Mouse (Mus musculus): ENCODE measurements around the gene Tmbim1. TPM values are rescaled to one million over a fixed set of nuclear protein-coding genes. Genes with fewer than 3 reads are reported as not detected.

Tmbim1 gene
- polyA plus RNA-seq, 1 experiment from 2014 or later, result 9.0 TPM

DNA sequence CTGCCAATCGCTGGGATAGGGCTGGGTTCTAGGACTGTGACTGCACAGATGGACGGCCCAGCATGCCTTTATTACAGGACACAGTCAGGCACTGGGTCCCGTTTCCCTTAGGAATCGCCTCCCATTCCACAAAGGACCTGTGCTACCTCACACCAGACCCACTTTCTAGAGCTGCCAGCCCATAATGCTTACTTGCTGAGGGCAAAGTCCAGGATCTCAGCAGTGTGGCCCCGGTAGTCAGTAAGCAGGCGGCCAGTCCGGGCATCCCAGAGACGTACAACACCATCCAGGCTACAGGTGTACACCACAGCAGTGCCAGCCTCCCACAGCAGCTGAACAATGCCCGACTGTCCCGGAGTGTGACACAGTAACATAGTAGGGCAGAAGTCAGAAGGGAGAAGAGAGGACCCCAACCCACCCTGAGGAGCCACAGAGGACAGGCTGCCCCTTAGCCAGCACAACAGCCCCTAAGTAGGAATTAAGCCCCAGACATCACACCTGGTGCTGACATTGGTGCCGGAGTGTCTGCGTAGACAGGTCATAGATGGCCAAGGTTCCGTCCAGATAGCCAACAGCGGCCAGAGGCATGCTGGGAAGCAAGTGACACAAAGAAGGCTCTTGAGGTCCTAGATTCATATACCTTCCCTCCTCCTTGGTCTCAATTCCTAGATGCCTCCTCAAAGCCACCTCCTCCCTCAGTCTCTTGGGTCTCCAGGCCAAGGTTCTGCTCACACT lies 24.7 kb downstream of the Tmbim1 start:
- Histone ChIP-seq H3K4me3 (no peak overlapping the region), H3K27me3 (replicated peaks) (no peaks in the 10 kb centered on the region), H3K4me1 (peaks cover 17% of the 10 kb centered on the region), H3K9me3 (no peaks in the 10 kb centered on the region), H3K27ac (no peak overlapping the region), H3K36me3 (peaks cover 42% of the 10 kb centered on the region), H3K9ac (no peak overlapping the region), H3K4me2 (replicated peaks) (no peak overlapping the region)
- 93% methylated on average over 14 of the region's 14 CpGs for WGBS
- ATAC-seq (ENCODE audit: low FRiP score, low read depth), result no peak

DNA sequence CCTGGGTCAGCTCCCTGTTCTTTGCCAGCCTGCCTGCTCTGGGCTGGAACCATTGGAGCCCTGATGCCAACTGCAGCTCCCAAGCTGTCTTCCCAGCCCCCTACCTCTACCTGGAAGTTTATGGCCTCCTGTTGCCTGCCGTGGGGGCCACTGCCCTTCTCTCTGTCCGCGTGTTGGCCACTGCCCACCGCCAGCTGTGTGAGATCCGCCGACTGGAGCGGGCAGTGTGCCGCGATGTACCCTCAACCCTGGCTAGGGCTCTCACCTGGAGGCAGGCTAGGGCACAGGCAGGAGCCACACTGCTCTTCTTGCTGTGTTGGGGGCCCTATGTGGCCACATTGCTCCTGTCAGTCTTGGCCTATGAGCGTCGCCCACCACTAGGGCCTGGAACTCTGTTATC lies 26.4 kb downstream of the Tmbim1 start:
- ATAC-seq (ENCODE audit: low FRiP score, low read depth), result no peak
- WGBS, result 90% methylated on average over 11 of the region's 11 CpGs
- H3K9ac ChIP-seq, result no peak overlapping the region

DNA sequence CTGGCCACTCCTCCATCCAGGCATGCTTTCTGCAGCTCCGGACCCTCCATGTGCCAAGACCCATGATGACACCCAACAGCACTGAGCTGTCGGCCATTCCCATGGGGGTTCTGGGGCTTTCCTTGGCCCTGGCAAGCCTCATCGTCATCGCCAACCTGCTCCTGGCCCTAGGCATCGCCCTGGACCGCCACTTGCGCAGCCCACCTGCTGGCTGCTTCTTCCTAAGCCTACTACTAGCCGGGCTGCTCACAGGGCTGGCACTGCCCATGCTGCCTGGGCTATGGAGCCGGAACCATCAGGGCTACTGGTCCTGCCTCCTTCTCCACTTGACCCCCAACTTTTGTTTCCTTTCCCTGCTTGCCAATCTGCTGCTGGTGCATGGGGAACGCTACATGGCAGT lies 26.9 kb downstream of the Tmbim1 start, which contains the start of gene Gpbar1:
Gene Gpbar1 (plus strand): TSS at position 13 of the 400 bp plus-strand sequence.
- 92% methylated on average over 10 of the region's 10 CpGs for WGBS
- Histone ChIP-seq H3K36me3 (peaks cover 42% of the 10 kb centered on the region), H3K4me1 (peaks cover 7% of the 10 kb centered on the region), H3K4me3 (no peak within 1 kb of the TSS), H3K9me3 (no peaks in the 10 kb centered on the region), H3K4me2 (replicated peaks) (no peak within 1 kb of the TSS), H3K27ac (no peak within 1 kb of the TSS), H3K27me3 (replicated peaks) (no peaks in the 10 kb centered on the region), H3K9ac (no peak within 1 kb of the TSS)
- no peak for ATAC-seq (ENCODE audit: low FRiP score, low read depth)

More for the DNA sequence above, 26.4 kb downstream of the Tmbim1 start:
- Histone ChIP-seq H3K9me3 (no peaks in the 10 kb centered on the region), H3K27ac (no peak overlapping the region), H3K27me3 (replicated peaks) (no peaks in the 10 kb centered on the region), H3K4me1 (peaks cover 12% of the 10 kb centered on the region), H3K4me3 (no peak overlapping the region), H3K4me2 (replicated peaks) (no peak overlapping the region), H3K36me3 (peaks cover 42% of the 10 kb centered on the region)

DNA sequence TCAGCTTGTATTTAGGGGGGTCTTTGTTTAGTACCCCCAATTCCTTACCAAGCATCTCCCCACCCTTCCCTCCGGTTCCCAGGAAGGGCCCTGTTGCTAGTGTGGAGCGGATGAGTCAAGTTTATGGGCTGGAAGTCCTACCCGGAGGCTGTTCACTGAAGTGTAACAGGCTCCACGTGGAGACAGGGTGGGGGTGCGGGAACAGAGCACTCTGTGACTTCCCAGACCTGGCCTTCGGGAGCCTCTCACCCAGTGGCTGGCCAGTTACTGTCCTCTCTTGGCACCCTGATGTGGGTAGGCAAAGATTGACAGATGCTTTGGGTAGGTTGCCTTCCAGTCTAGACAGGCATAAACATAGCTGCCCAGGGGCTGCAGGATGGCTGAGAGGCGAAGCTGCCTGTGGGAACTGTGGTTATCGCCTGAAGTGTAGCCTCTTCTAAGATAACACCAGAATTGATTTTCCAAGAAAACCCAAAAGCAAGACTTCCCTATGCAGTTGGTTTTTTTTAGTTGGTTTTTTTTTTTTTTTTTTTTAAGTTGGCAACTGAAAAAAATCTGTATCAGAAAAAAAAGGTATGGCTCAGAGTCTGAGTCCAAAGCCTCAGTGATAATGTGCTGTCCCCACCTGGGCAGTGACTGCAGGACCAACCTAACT lies 27.4 kb downstream of the Tmbim1 start:
- H3K36me3 ChIP-seq, result peaks cover 42% of the 10 kb centered on the region
- no peak overlapping the region for H3K4me3 ChIP-seq
- H3K4me2 ChIP-seq (replicated peaks), result no peak overlapping the region
- no peak for ATAC-seq (ENCODE audit: low FRiP score, low read depth)
- H3K27me3 ChIP-seq (replicated peaks), result no peaks in the 10 kb centered on the region
- no peak overlapping the region for H3K27ac ChIP-seq
- H3K9ac ChIP-seq, result no peak overlapping the region
- H3K4me1 ChIP-seq, result peaks cover 4% of the 10 kb centered on the region
- WGBS, result 62% methylated on average over 8 of the region's 8 CpGs
- no peaks in the 10 kb centered on the region for H3K9me3 ChIP-seq

DNA sequence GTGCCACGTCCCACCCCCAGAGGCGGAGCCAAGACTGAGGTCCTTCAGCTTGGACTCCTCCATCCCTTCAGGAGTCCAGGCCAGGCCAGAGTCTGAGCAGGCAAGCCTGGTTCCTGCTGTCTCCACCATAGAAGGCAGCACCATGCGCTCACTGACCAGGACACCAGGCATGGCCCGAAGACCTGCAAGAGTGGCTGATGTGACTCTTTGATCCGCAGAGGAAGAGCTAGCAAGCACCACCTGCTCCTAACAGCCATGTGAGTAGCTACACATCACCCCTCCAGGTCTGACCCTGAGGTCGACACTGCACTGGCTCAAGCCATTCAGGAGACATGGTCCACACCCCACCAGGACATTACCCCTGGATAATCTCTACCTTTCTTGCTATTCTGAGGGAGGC lies 28.4 kb downstream of the Tmbim1 start:
- ATAC-seq (ENCODE audit: low FRiP score, low read depth), result no peak
- Histone ChIP-seq H3K9ac (no peak overlapping the region), H3K27ac (no peak overlapping the region), H3K4me2 (replicated peaks) (no peak overlapping the region), H3K4me1 (no peaks in the 10 kb centered on the region; the same call in 1 of the 2 replicates), H3K4me3 (no peak overlapping the region), H3K36me3 (peaks cover 34% of the 10 kb centered on the region), H3K27me3 (replicated peaks) (no peaks in the 10 kb centered on the region), H3K9me3 (no peaks in the 10 kb centered on the region)
- 66% methylated on average over 6 of the region's 6 CpGs for WGBS

DNA sequence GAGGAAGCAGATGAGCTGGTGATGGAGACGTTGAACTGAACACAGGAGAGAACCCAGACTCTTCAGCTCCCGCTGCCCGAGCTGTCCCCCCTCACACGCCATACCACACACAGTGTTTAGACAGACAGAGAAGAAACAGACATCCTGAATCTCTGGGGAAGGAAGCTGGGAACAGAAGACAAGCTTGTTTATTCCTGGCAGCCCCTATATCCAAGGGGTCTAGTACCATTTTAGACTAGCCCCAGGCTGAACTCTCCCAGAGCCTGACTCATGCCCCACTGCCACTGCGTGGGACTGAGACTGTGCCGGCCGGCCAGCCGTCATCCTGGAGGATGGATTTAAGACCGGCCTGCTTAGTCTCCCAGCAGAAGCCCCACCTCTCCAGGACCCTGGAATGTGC lies 30.4 kb downstream of the Tmbim1 start:
- Histone ChIP-seq H3K36me3 (peaks cover 13% of the 10 kb centered on the region), H3K27me3 (replicated peaks) (no peaks in the 10 kb centered on the region), H3K4me3 (no peak overlapping the region), H3K9me3 (no peaks in the 10 kb centered on the region), H3K27ac (no peak overlapping the region), H3K4me2 (replicated peaks) (no peak overlapping the region), H3K9ac (0 out of 2 replicates have a peak overlapping the region, but pooled peaks have one; percentile 18), H3K4me1 (no peaks in the 10 kb centered on the region; the same call in 1 of the 2 replicates)
- WGBS, result 54% methylated on average over 9 of the region's 9 CpGs
- no peak for ATAC-seq (ENCODE audit: low FRiP score, low read depth)

DNA sequence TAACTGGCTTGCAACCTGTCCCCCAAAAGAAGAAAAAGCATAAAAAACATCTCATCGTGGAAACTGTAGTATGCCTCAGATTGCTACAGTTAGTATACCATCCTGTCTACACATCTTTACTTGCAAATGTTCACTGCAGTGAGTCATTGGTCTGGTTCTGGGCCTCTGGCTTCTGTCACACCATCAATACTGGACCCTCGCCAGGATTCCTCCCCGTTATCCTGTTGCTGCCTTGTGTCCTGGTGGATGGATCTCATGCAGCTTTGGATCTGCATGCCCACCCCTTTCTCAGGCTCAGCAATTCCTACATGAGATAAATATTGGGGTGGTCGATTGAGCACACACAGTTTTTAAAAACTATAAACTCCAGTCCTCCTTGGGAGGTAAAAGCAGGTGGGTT lies 33.8 kb downstream of the Tmbim1 start:
- Histone ChIP-seq H3K36me3 (peaks cover 24% of the 10 kb centered on the region), H3K9me3 (no peaks in the 10 kb centered on the region), H3K4me1 (no peaks in the 10 kb centered on the region; the same call in 1 of the 2 replicates), H3K9ac (no peak overlapping the region), H3K27ac (no peak overlapping the region), H3K4me3 (no peak overlapping the region), H3K4me2 (replicated peaks) (no peak overlapping the region), H3K27me3 (replicated peaks) (no peaks in the 10 kb centered on the region)
- WGBS, result 84% methylated on average over 4 of the region's 4 CpGs
- ATAC-seq (ENCODE audit: low FRiP score, low read depth), result no peak

DNA sequence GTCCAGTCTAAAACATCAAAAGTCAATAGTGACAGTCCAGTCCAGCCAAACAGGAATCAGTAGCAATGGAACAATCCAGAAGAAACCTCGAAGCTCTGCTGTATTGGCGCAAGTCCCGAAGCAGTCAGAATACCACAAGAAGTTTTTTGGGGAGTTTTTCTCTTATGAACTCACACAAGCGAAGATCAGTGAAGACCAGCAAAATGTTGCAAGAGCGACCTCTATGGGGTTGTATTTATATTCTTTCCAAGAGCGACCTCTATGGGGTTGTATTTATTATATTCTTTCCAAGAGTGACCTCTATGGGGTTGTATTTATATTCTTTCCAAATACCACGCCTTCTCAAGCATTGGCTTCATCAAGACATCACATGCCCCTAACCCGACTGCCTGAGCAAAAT lies 36.7 kb downstream of the Tmbim1 start:
- H3K27ac ChIP-seq, result no peak overlapping the region
- H3K27me3 ChIP-seq (replicated peaks), result no peaks in the 10 kb centered on the region
- no peak overlapping the region for H3K4me2 ChIP-seq (replicated peaks)
- no peak overlapping the region for H3K9ac ChIP-seq
- H3K36me3 ChIP-seq, result peaks cover 53% of the 10 kb centered on the region
- H3K9me3 ChIP-seq, result no peaks in the 10 kb centered on the region
- no peak overlapping the region for H3K4me3 ChIP-seq
- no peaks in the 10 kb centered on the region for H3K4me1 ChIP-seq
- ATAC-seq (ENCODE audit: low FRiP score, low read depth), result no peak
- WGBS, result 88% methylated on average over 8 of the region's 8 CpGs

DNA sequence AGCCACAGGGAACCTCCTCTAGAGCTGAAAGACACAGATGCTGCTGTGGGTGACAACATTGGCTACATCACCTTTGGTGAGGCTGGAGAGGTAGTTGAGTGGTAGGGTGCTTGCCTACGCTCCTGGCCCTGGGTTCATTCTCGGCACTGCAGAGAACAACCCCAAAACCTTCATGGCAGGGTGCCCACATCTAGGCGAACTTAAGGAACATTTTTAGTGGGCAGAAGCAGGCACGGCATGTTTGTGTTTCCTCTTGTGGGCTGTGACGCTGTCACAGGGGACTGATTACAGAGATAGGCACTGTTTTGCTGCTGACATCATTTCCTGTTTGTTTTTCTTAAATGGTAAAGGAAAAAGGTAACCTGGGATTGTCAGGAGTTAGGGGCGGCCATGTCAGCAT lies 42.9 kb downstream of the Tmbim1 start:
- H3K36me3 ChIP-seq, result peaks cover 83% of the 10 kb centered on the region

DNA sequence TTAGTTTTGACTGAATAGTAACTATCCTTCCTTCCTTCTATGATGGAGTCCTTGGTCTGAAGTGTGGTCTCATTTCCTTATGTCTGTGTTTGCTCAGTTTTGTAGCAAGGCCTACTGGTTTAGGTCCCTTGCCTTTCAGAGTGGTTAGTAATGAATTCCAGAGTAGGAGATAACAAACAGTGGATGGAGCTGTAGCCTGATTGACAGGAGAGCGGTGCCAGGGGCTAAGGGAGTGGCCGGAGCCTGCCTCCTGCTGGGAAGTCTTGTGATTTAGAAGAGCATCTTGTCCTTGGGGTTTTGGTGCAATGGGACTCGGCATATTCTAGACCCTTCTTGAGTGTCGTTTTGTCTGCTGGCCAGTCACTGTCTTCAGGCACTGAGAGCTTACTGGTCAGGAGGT lies 48.6 kb downstream of the Tmbim1 start:
- H3K9me3 ChIP-seq, result no peaks in the 10 kb centered on the region
- no peak overlapping the region for H3K9ac ChIP-seq
- no peaks in the 10 kb centered on the region for H3K4me1 ChIP-seq
- no peaks in the 10 kb centered on the region for H3K27me3 ChIP-seq (replicated peaks)
- no peak overlapping the region for H3K4me3 ChIP-seq
- no peak for ATAC-seq (ENCODE audit: low FRiP score, low read depth)
- peaks cover 76% of the 10 kb centered on the region for H3K36me3 ChIP-seq
- H3K4me2 ChIP-seq (replicated peaks), result no peak overlapping the region
- WGBS, result 85% methylated on average over 4 of the region's 4 CpGs
- no peak overlapping the region for H3K27ac ChIP-seq

More for the DNA sequence above, 42.9 kb downstream of the Tmbim1 start:
- no peaks in the 10 kb centered on the region for H3K27me3 ChIP-seq (replicated peaks)
- no peak overlapping the region for H3K4me3 ChIP-seq
- H3K4me1 ChIP-seq, result no peaks in the 10 kb centered on the region
- 92% methylated on average over 6 of the region's 6 CpGs for WGBS
- no peak for ATAC-seq (ENCODE audit: low FRiP score, low read depth)
- no peaks in the 10 kb centered on the region for H3K9me3 ChIP-seq
- no peak overlapping the region for H3K27ac ChIP-seq
- no peak overlapping the region for H3K9ac ChIP-seq
- no peak overlapping the region for H3K4me2 ChIP-seq (replicated peaks)

DNA sequence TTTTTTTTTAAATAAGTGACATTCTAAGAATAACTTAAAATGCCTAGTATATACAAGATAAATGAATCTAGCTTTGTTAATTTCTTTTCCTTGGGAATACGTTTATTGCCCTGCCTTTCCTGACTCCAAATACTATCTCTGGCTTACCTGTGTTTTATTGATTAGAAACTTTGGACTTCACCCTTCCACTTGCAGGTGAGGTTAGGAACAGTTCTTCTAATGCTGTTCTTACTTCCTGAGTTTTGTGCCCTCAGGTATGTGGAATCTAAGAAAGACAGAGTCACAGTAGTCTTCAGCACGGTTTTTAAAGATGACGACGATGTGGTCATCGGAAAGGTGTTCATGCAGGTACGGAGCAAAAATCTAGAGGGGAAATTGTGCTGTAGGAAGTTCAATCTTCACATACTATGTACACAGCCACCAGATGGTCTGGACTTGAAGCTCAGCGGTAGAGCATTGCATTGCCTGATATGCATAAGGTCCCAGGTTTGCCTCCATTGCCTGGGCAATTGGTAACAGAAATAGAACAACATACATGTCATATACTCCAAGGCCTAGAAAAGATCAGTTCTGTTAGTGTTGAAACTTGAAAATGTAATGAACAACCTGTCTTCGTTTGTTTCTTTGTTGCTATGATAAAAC lies 49.6 kb downstream of the Tmbim1 start:
- no peaks in the 10 kb centered on the region for H3K4me1 ChIP-seq
- WGBS, result 95% methylated on average over 8 of the region's 8 CpGs
- no peak overlapping the region for H3K27ac ChIP-seq
- peaks cover 84% of the 10 kb centered on the region for H3K36me3 ChIP-seq
- no peak overlapping the region for H3K4me2 ChIP-seq (replicated peaks)
- no peaks in the 10 kb centered on the region for H3K27me3 ChIP-seq (replicated peaks)
- no peak overlapping the region for H3K9ac ChIP-seq
- no peak for ATAC-seq (ENCODE audit: low FRiP score, low read depth)
- no peak overlapping the region for H3K4me3 ChIP-seq
- no peaks in the 10 kb centered on the region for H3K9me3 ChIP-seq

DNA sequence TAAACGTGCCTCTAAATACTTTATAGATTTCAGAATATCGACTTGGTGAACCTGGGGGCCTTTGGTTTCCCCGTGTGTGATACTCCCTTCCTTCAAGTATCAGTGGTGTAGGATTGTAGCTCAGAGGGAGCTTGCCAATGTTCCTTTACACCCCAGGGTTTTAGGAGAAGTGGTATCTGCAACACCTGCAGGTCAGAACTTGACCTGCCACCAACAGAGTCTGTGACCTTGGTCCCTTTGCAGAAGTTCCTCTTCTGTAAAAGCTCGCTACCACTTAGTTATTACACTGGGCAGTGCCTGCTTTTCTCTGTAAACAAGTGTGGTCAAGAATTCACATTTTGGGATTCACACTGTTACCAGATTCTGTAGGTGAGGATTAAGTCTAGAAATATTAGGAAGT lies 55.3 kb downstream of the Tmbim1 start:
- Histone ChIP-seq H3K27me3 (replicated peaks) (no peaks in the 10 kb centered on the region), H3K9me3 (no peaks in the 10 kb centered on the region), H3K36me3 (peaks cover 61% of the 10 kb centered on the region), H3K4me2 (replicated peaks) (no peak overlapping the region), H3K27ac (no peak overlapping the region), H3K4me3 (no peak overlapping the region), H3K9ac (no peak overlapping the region), H3K4me1 (no peaks in the 10 kb centered on the region)
- ATAC-seq (ENCODE audit: low FRiP score, low read depth), result no peak
- WGBS, result 93% methylated on average over 4 of the region's 4 CpGs
